Mouse (Mus musculus) kidney, adult 18-20 months (tissue): ENCODE measurements around the gene Pycr2.
A peak's percentile ranks its signal among the peaks of the same experiment; 100 is the strongest.
"Not testable (repeated sequence)": the region's sequence is repeated elsewhere in the genome, so short reads cannot be mapped to it uniquely, and the experiment has no call there.

Experiments
- DNase-seq: peaks from one replicate; pipeline ENCODE4 v3.0.0; 2021

The Pycr2 gene

DNA sequence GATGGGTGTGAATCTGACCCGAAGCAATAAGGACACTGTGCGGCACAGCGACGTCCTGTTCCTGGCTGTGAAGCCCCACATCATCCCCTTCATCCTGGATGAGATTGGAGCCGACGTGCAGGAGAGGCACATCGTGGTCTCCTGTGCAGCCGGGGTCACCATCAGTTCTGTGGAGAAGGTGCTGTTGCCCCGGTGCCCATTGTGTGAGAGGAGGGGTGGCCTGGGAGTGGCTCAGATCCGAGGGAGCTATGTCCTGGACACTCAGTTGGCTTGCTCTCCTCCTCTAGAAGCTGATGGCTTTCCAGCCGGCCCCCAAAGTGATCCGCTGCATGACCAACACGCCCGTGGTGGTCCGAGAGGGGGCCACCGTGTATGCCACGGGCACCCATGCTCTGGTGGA, 1.8 kb downstream of the Pycr2 start:
- DNase-seq = no peak

GRCm38 (mm10) chr1:180906461-180907147, 2.5 kb downstream of the Pycr2 start:
- no peak for DNase-seq

DNA sequence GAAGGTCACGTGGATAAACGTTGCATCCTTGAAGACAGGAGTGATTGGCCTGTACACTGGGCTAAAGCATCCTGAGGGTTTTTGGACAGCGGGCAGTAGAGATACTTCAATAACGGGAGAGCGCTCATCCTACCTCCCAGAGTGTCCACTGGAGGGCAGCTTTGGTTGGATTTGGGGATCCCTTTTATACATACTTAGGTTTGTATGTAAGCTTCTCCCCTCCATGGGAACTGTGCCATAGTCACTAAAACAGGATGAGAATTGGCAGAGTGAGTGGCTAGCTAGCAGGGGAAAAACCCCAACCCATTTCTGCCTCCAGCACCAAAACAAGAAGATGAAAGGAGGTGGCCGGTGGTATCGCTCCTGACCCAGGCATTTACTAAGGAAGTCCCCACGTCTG, 7.0 kb downstream of the Pycr2 start:
- DNase-seq = no peak

DNA sequence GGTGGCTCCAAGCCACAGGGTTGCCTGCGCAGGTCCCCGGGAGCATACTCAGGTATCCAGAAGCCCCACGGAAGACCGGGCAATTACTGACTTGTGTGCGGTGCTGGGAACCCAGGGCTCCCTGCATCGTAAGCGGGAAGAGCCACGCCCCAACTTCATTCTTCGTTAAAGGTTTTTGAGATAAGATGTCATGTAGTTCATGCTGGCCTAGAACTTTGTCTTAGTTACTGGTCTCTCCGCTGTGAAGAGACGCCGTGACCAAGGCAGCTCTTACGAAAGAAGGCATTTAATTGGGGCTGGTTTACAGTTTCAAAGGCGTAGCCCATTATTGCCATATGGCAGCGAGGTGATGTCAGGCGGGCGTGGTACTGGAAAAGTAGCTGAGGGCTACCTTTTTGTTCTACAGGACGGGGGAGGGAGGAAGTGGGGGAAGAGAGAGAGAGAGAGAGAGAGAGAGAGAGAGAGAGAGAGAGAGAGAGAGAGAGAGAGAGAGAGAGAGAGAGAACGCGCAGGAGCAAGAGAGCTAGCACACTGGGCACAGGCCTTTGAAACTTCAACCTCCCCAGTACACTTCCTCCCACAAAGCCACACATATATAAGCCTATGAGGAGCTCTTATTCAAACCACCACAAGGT, 7.7 kb downstream of the Pycr2 start:
- DNase-seq = no peak

DNA sequence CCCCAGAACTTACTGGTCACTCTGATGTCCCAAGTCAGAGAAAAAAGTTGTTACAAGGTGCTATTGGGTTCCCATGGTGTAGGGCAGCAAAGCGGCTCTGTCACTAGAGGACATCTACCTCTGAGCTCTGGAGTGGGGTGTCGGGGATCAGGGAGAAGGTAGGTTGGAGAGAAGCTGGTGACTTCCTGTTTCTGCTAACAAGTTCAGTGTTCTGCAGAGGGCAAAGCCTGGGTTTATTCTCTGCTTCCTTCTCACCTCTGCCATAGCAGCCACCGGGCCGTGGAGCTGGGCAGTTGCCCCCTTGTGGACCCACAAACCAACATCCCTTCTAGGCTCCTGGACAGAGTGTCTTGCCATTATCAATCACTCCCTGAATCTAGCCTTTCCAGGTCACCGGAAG, 8.7 kb downstream of the Pycr2 start:
- no peak for DNase-seq

DNA sequence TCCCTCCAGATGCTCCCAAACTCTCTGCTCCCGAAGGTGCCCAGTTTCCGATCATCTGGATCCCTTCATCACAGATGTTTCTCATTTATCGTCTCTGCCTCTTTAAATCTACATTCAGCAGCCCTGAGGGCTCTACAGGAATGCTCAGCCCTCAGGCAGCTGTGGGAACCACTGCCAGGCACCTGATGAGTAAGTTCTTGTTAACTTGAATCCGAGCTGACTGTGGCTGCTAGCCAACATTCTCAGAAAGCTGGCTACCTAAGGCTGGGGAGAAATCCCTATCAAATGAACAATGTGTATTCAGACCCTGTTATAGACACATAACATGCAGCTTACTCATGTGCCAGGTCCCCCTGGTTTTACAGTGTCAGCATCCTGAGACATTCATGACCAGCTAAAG, 9.7 kb downstream of the Pycr2 start:
- DNase-seq = no peak

GRCm38 (mm10) chr1:180916425-180916824, 12.3 kb downstream of the Pycr2 start:
- DNase-seq = no peak

DNA sequence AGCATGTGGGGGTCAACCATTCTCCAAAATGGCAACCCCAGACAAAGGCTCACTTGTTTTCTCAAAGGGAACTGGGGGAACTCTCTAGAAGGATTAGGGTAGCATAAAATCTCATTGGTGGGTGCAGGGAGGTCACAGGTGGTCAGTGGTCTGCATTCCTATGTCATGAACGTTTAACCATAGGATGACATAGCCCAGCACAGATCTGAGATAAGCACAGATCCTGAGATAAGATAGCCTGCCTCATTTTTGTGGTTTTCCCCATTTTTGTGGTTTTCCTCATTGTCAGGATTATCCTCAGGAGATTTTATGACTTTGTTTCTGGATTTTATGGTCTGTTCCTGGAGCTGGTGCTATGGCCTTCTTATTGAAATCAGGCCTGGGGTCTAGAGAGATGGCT, 13.0 kb downstream of the Pycr2 start:
- DNase-seq = no peak

DNA sequence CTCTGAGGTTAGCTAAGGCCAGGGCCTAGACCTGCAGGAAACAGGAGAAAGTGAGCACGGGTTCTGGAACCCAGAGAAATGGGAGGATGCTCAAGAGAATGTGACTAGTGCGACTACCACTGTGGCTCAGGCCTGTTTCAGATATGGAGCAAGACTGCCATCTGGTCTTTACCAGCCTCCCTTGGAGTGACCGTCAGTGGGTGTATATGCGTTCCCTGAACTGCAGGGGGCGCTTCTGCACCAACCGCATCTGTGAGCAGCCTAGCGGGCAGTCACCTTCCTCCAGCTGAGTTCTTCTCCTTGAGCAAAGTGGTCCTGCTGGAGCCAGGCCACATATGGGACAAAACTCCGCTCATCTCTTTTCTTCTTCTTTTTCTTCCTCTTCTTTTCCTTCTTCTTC, 15.6 kb downstream of the Pycr2 start:
- no peak for DNase-seq

DNA sequence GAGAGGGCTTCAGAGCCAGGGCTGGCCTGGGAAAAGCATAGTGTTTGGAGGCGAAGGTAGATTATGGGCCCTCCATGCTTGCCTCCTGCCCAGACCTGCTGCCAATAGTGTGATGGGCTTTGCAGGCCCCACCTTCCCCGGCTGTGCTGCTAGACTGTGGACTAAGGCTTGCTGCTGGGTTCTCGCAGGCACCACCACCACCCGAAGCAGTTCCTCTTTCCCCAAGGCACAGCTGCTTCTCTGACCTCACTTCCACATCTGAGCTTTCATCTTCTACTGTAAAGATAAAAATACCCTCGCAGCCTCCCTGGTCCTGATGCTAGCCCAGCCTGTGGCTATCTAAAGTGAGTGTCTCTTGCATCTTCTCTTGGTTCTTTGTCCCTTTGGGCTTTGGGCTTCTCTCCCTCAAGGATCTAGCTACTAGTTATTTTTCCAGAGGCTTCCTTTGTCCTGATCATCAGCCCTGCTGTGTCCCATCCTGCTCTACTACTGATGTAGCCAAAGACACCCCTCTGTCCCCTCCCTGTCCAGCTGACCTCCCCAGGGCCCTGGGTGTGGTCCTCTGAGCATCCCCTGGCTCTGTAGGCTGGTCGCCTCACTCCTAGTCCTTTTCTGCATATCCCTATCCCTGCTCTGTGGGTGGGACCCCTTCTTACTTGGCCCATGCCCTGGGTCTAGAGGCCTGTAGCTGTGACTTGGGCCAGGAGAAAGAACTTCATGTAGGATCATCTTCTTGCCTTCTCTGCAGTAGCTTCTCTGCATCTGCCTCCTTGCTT, 18.4 kb downstream of the Pycr2 start:
- no peak for DNase-seq

DNA sequence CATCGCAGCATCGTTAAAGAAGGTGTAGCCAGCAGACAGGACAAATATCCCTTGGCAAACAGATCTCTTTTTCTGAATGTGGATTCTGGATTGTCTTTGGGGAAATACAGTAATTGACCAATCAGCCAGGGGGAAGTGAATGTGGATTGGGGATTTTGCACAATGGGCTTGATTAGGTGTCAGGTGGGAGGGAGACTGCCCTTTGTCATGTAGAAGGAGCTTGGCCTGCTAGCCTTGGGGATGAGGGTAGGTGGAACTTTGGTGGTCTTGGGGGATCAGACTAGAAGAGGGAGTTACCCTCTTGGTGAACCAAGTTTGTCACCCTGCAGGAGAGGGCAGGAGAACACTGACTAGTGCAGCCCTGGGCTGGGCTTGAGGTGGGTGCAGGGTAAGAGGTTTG, 20.6 kb downstream of the Pycr2 start:
- no peak for DNase-seq

GRCm38 (mm10) chr1:180926286-180926685, 22.2 kb downstream of the Pycr2 start:
- DNase-seq = no peak

DNA sequence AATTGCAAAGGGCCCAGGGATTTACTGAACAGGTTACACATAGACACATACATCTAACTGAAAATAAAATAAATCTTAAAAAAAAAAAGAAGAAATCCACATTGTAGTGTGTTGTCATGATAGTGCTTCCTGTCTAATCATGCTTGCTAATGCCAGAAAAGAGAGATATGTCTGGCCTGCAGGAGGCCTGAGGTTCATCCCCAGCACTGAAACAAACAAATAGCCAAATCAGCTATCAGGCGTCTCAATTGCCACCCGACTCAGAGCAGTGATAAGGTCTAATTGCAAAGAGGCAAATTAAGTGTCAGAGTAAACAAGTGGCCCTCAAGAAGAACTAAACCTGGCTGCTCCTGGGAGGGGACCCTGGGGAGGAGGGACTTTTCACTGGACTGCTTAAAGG, 25.5 kb downstream of the Pycr2 start:
- DNase-seq = no peak

- no peak for DNase-seq
Measured at GRCm38 (mm10) chr1:180931106-180931505, 27.0 kb downstream of the Pycr2 start.

GRCm38 (mm10) chr1:180933659-180934058, 29.6 kb downstream of the Pycr2 start:
- DNase-seq = no peak

DNA sequence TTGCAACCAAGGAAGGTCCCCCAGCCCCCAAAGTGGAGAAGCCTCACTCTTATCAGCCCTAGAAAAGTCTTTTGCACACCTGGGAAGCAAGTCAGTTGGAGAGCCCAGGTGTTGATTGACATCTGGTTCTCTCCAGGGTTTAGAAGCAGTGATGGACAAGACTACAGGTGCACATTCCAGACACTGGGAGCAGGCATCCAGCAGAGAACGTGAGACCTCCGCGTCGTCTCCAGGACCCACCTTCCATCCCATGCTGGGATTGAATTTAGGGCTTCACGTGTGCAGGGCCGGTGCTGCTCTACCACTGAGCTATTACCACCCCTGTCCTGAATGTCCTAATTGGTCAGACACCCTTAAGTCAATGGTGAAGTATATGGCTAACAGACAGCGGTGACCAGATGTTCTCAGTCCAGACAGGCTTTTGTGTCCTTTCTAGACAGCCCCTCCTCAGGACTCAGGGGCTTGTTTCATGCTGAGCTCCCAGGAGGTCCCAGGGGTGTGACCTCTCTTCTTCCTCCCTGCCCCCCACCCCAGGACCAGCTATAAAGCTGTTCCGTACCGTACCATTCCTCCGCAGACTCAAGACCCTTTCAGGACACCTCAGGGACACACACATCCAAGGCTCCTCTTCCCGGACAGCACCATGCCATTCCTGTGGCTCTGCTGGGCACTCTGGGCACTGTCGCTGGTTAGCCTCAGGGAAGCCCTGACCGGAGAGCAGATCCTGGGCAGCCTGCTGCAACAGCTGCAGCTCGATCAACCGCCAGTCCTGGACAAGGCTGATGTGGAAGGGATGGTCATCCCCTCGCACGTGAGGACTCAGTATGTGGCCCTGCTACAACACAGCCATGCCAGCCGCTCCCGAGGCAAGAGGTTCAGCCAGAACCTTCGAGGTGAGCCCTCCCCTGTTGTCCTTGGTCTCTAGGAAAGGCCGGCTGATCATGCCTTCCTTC, 30.6 kb downstream of the Pycr2 start, which contains the start of gene Lefty1:
Gene Lefty1 (plus strand): TSS at position 556 of the 953 bp plus-strand sequence.
- no peak for DNase-seq

- DNase-seq = peak; percentile 27
Measured at GRCm38 (mm10) chr1:180936610-180937398, 32.7 kb downstream of the Pycr2 start.

DNA sequence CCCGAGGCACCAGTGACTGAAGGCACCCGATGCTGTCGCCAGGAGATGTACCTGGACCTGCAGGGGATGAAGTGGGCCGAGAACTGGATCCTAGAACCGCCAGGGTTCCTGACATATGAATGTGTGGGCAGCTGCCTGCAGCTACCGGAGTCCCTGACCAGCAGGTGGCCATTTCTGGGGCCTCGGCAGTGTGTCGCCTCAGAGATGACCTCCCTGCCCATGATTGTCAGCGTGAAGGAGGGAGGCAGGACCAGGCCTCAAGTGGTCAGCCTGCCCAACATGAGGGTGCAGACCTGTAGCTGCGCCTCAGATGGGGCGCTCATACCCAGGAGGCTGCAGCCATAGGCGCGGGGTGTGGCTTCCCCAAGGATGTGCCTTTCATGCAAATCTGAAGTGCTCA, 33.5 kb downstream of the Pycr2 start:
- DNase-seq = not testable (repeated sequence)

DNA sequence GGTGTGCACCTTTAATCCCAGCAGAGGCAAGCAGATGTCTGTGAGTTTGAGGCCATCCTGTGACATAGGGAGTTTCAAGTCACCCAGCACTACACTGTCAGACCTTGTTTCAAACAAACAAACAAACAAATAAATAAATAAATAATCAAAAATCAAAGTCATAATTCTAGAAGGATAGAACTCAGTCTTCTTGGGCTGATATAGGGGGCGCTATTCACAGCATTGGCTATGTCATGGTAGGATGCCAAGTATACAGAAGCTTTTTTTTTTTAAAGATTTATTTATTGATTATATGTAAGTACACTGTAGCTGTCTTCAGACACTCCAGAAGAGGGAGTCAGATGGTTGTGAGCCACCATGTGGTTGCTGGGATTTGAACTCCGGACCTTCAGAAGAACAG, 34.7 kb downstream of the Pycr2 start:
- DNase-seq = not testable (repeated sequence)

DNA sequence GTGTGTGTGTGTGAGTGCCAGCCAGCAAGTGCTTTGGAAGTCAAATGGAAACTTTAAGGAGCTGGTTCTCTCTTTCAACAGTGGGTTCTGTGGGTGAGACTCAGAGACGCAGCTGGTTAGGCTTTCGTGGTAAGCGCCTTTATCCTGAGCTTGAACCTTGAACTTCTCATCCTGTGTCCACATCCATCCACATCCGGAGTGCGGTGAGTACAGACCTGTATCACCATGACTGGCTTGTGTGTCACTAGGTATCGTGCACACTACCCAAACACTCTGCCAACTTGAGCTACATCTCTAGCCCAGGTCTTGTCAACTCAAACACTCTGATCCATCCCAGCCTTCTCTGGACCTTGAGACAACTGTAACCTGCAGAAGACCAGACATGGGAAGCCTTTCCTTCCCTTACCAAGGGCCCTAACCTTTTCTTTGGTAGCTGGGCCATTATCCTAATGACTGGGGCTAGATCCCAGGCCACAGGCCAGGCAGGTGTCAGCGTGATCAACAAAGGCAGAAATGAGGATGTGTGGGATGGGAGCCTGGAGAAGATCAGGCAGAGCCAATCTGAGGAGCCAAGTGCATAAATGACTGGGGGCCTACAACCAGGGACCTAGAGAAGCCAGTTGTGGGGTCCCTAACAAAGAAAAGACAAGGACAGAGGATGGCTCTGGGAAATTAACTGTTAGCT, 36.8 kb downstream of the Pycr2 start:
- DNase-seq = no peak

GRCm38 (mm10) chr1:180941726-180942125, 37.6 kb downstream of the Pycr2 start:
- DNase-seq = no peak
